14 mouse cellular contexts compared by ENCODE assay signal in the genomic region with DNA sequence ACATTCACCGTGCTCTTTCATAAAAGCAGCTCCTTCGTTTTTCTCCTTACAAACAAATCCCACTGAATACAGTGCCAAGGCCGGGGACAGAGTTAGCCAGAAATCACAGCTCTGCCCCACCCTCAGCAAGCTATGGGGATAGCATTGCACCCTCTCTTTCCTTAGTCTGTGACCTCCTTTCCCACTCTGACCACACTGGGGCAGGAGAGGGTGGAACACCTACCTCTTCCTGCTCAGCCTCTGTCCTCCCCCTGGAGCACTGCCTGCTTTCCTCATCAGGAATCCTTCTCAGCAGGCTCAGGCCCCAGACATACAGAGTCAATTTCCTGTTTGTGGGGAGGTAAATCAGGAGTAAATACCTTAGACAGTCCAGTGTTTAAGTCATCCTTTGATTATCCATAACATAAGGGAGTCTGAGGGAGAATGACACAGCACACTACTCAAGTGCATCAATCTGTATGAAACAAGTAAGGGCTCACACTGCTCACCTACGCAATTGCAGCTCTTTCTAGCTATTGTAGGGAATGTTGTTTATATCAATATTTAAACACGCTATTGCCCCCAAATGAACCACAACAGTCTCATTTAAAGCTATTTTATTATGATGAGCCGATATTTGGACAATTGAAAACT. TPM values are rescaled to one million over a fixed set of nuclear protein-coding genes. Genes with fewer than 3 reads are reported as not detected.
DNase-seq lines count a peak whose midpoint lies in the region; ATAC-seq and TF ChIP-seq lines count a peak whose summit lies in the region.
"Had no signal": no experiment of that assay in that cellular context is flagged by ENCODE, and none has a peak within 500 bp of the region (broad histone marks: within the 10 kb centered on the region; RNA-seq: fewer than 3 reads in every experiment).

No protein-coding gene starts in this region.

- DNase-seq in gastrocnemius, postnatal 14 days, result peak; percentile 18
- DNase-seq in gastrocnemius, postnatal 25 days, result no peak
- peak; percentile 28 for DNase-seq in limb, embryonic 11.5 days (ENCODE audit: low spot score)
- no peak for DNase-seq in limb, embryonic 10.5 days (ENCODE audit: low spot score)
- DNase-seq in hindbrain, postnatal 0 days (ENCODE audit: low spot score), result no peak
- no peak for DNase-seq in midbrain, postnatal 0 days (ENCODE audit: low spot score)
- DNase-seq in B cell, adult 2 months, result no peak
- DNase-seq: adrenal gland, adult 2 months; gastrocnemius, postnatal 36 days; heart, postnatal 14 days; kidney, adult 18-20 months; retina, postnatal 1 day; spleen, adult 18-20 months had no signal

- intact Hi-C loops in gastrocnemius, postnatal 14 days (cut with DNase I; ENCODE audit: low total_unique reads), result no loop called here

- no peaks in the 10 kb centered on the region for H3K36me3 ChIP-seq in limb, embryonic 11.5 days (ENCODE audit: control insufficient read depth, insufficient read depth, low read length)
- no peaks in the 10 kb centered on the region for H3K36me3 ChIP-seq in limb, embryonic 10.5 days
- no peaks in the 10 kb centered on the region for H3K36me3 ChIP-seq in hindbrain, postnatal 0 days (ENCODE audit: insufficient read depth, low read length)
- no peaks in the 10 kb centered on the region for H3K36me3 ChIP-seq in midbrain, postnatal 0 days (ENCODE audit: insufficient read depth, low read length)

- no peak overlapping the region for H3K4me2 ChIP-seq in limb, embryonic 11.5 days (ENCODE audit: low read depth, severe bottlenecking)
- no peak overlapping the region for H3K4me2 ChIP-seq in hindbrain, postnatal 0 days (ENCODE audit: low read depth, low read length)
- H3K4me2 ChIP-seq in midbrain, postnatal 0 days (ENCODE audit: low read depth, low read length, poor library complexity, severe bottlenecking), result no peak overlapping the region

- H3K9ac ChIP-seq in limb, embryonic 11.5 days (ENCODE audit: low read length), result no peak overlapping the region
- H3K9ac ChIP-seq in hindbrain, postnatal 0 days (replicated peaks; ENCODE audit: low read length), result no peak overlapping the region
- H3K9ac ChIP-seq in midbrain, postnatal 0 days (replicated peaks; ENCODE audit: low read length, poor library complexity, severe bottlenecking), result no peak overlapping the region
- H3K9ac ChIP-seq: liver, embryonic 14.5 days had no signal

- no peak overlapping the region for H3K4me3 ChIP-seq in limb, embryonic 11.5 days (ENCODE audit: low read depth, low read length)
- H3K4me3 ChIP-seq in limb, embryonic 10.5 days, result no peak overlapping the region
- H3K4me3 ChIP-seq in hindbrain, postnatal 0 days (ENCODE audit: low read length), result no peak overlapping the region
- H3K4me3 ChIP-seq in midbrain, postnatal 0 days (ENCODE audit: low read depth, low read length), result no peak overlapping the region

- no peaks in the 10 kb centered on the region; the same call in 1 of the 2 replicates for H3K4me1 ChIP-seq in limb, embryonic 11.5 days (ENCODE audit: control insufficient read depth, insufficient read depth, low read length)
- peaks cover 9% of the 10 kb centered on the region for H3K4me1 ChIP-seq in limb, embryonic 10.5 days
- H3K4me1 ChIP-seq in hindbrain, postnatal 0 days (ENCODE audit: insufficient read depth, low read length), result no peaks in the 10 kb centered on the region
- no peaks in the 10 kb centered on the region; the same call in 1 of the 2 replicates for H3K4me1 ChIP-seq in midbrain, postnatal 0 days (ENCODE audit: insufficient read depth, low read length)

- no peaks in the 10 kb centered on the region for H3K27me3 ChIP-seq in limb, embryonic 11.5 days (ENCODE audit: control insufficient read depth, insufficient read depth, low read length)
- H3K27me3 ChIP-seq in limb, embryonic 10.5 days (ENCODE audit: low read depth, poor library complexity, severe bottlenecking), result no peaks in the 10 kb centered on the region
- H3K27me3 ChIP-seq in hindbrain, postnatal 0 days (ENCODE audit: insufficient read depth, low read length), result no peaks in the 10 kb centered on the region
- H3K27me3 ChIP-seq in midbrain, postnatal 0 days (ENCODE audit: insufficient read depth, low read length), result no peaks in the 10 kb centered on the region

- 86% methylated on average over 6 of the region's 6 CpGs for WGBS in limb, embryonic 11.5 days
- 87% methylated on average over 6 of the region's 6 CpGs for WGBS in limb, embryonic 10.5 days
- WGBS in hindbrain, postnatal 0 days, result 64% methylated on average over 6 of the region's 6 CpGs
- 69% methylated on average over 6 of the region's 6 CpGs for WGBS in midbrain, postnatal 0 days

- TF ChIP-seq CTCF in hindbrain, postnatal 0 days (IDR thresholded peaks at IDR 0.05; ENCODE audit: low read depth), result peak; percentile 38
- TF ChIP-seq CTCF in midbrain, postnatal 0 days (IDR thresholded peaks at IDR 0.05), result peak; percentile 36

- no peak overlapping the region for H3K27ac ChIP-seq in limb, embryonic 11.5 days (replicated peaks; ENCODE audit: low read depth, low read length)
- no peak overlapping the region for H3K27ac ChIP-seq in limb, embryonic 10.5 days
- H3K27ac ChIP-seq in hindbrain, postnatal 0 days, result no peak overlapping the region
- no peak overlapping the region for H3K27ac ChIP-seq in midbrain, postnatal 0 days (ENCODE audit: low read depth, low read length)
- H3K27ac ChIP-seq: liver, embryonic 14.5 days had no signal

- no peak for ATAC-seq in limb, embryonic 11.5 days (ENCODE audit: insufficient number of reproducible peaks, low FRiP score, low TSS enrichment, low read depth)
- ATAC-seq in hindbrain, postnatal 0 days, result peak; percentile 58; the same call in 1 of the 2 replicates
- ATAC-seq in midbrain, postnatal 0 days (ENCODE audit: low FRiP score), result peak; percentile 60; the same call in 1 of the 2 replicates

- H3K9me3 ChIP-seq in limb, embryonic 11.5 days (ENCODE audit: control insufficient read depth, low read length), result no peaks in the 10 kb centered on the region
- no peaks in the 10 kb centered on the region for H3K9me3 ChIP-seq in limb, embryonic 10.5 days (replicated peaks)
- H3K9me3 ChIP-seq in hindbrain, postnatal 0 days (ENCODE audit: low read length), result no peaks in the 10 kb centered on the region
- H3K9me3 ChIP-seq in midbrain, postnatal 0 days (ENCODE audit: low read length), result no peaks in the 10 kb centered on the region

RNA-seq across cellular contexts. Expression of gene Nfib, which starts 41.7 kb away (rescaled TPM):
- 100 to 1,000 TPM in 1 of 2 experiments, 10 to 100 TPM in 1; 92.9 to 104 TPM for total RNA-seq in gastrocnemius, postnatal 14 days (2021)
- total RNA-seq in gastrocnemius, postnatal 25 days (2021), result 10 to 100 TPM; 79.0 to 82.1 TPM
- polyA plus RNA-seq in limb, embryonic 11.5 days (2014; fragmentation: Nextera tagmentation; extraction: Ambion mirVana), result 31.8 and 36.0 TPM in 2 replicates
- 13.5 and 23.4 TPM in 2 replicates for polyA plus RNA-seq in limb, embryonic 10.5 days (2016; fragmentation: Nextera tagmentation; extraction: Ambion mirVana)
- total RNA-seq in hindbrain, postnatal 0 days (2014; rRNA removed), result 91.5 and 112 TPM in 2 replicates
- 69.8 and 73.3 TPM in 2 replicates for polyA plus RNA-seq in hindbrain, postnatal 0 days (2015; fragmentation: Nextera tagmentation; extraction: Ambion mirVana)
- 59.9 and 62.8 TPM in 2 replicates for total RNA-seq in midbrain, postnatal 0 days (2014; rRNA removed)
- 19.9 and 27.7 TPM in 2 replicates for polyA plus RNA-seq in midbrain, postnatal 0 days (2015; fragmentation: Nextera tagmentation; extraction: Ambion mirVana)

Comparison
In these comparisons a context has a peak if more than half of its experiments do, and no peak if none do; other contexts are left out.
1. DNase-seq: peak in gastrocnemius, postnatal 14 days (single experiment) and limb, embryonic 11.5 days (single experiment); none in gastrocnemius, postnatal 25 days (single experiment), limb, embryonic 10.5 days (single experiment), hindbrain, postnatal 0 days (single experiment), midbrain, postnatal 0 days (single experiment) and B cell, adult 2 months (0 of 2).